In the genomic region with DNA sequence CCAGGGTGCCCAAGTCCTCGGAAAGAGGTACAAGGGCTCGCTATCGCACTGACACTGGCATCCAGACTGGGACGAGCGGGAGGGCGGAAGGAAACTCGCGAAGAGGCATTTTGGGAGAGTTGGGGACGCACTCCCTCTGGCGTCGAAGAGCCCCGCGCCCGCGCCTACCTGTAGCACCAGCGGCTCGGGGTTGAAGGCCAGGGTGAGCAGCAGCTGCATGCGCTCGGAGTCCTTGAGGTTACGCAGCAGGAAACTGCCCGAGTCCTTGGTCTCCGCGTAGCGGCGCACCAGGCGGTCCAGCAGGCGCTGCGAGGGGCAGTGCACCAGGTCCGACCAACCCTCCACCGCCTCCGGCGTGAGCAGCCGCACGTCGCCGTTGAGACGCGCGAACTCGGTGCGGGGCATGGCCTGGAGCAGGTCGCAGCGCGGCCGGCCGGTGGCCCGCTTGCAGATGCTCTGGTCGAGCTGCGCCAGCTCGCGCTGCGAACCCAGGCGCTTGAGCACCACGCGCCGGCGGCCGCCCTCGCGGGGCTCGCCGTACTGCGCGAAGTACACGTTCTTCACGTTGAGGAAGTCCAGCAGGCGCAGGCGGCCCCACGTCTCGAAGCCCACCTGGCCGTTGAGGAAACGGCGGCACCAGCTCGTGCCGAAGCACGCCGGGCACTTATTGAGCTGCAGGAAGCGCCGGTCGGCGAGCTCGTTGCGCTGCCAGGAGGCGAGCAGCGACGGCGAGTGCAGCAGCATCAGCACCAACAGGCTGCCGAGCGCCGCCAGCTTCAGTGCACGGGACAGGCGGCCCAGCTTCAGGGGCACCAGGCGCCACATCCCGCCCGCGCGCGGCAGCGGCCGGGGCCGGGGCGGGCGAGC, we compare ENCODE assay signal across 8 mouse cellular contexts. TPM values are rescaled to one million over a fixed set of nuclear protein-coding genes. Genes with fewer than 3 reads are reported as not detected.
A peak's percentile ranks its signal among the peaks of the same experiment; 100 is the strongest.
DNase-seq lines count a peak whose midpoint lies in the region; ATAC-seq lines count a peak whose summit lies in the region.

No protein-coding gene starts in this region.

- under 1% methylated on average over 98 of the region's 103 CpGs for WGBS in hindbrain, embryonic 15.5 days

- no peaks in the 10 kb centered on the region for H3K9me3 ChIP-seq in hindbrain, embryonic 15.5 days

- peak overlapping the region; percentile 84 for H3K9ac ChIP-seq in hindbrain, embryonic 15.5 days

- H3K27me3 ChIP-seq in hindbrain, embryonic 15.5 days, result no peaks in the 10 kb centered on the region

- peak overlapping the region; percentile 99 for H3K27ac ChIP-seq in hindbrain, embryonic 15.5 days (replicated peaks)

- H3K4me1 ChIP-seq in hindbrain, embryonic 15.5 days (replicated peaks), result peaks cover 34% of the 10 kb centered on the region

- H3K4me2 ChIP-seq in hindbrain, embryonic 15.5 days, result peak overlapping the region; percentile 67

- peak; percentile 72 for DNase-seq in T-cell, adult 2 months (ENCODE audit: low spot score)
- peak; percentile 68 to 70 for DNase-seq in cerebellum, postnatal 36 days
- peak; percentile 65 to 71 for DNase-seq in frontal cortex, postnatal 36 days (ENCODE audit: low spot score in 2 of 2)
- peak; percentile 55 to 62 for DNase-seq in left cerebral cortex, adult 8-10 months (ENCODE audit: low spot score in 2 of 2)
- DNase-seq in right cerebral cortex, adult 18-20 months, result peak; percentile 69
- peak; percentile 16 for DNase-seq in urinary bladder, postnatal 10 days (ENCODE audit: low spot score)

- ATAC-seq in hindbrain, embryonic 15.5 days (ENCODE audit: low FRiP score, low read depth), result peak; percentile 59
- ATAC-seq in megakaryocyte, adult 5-6 weeks (ENCODE audit: poor library complexity, severe bottlenecking), result peak; percentile 20

- peak overlapping the region; percentile 64 for H3K4me3 ChIP-seq in hindbrain, embryonic 15.5 days

- H3K36me3 ChIP-seq in hindbrain, embryonic 15.5 days, result no peaks in the 10 kb centered on the region

RNA-seq across cellular contexts. Expression of a gene that starts 0.6 kb away (rescaled TPM):
- 17.5 and 18.4 TPM in 2 replicates for polyA plus RNA-seq in hindbrain, embryonic 15.5 days (2015; fragmentation: Nextera tagmentation; extraction: Ambion mirVana)
- total RNA-seq in left cerebral cortex, adult 8-10 months (2022), result 10 to 100 TPM; 30.3 to 36.3 (median 30.9) TPM
- 15.1 and 23.4 TPM in 2 replicates for total RNA-seq in megakaryocyte, adult 5-6 weeks (2015)
- total RNA-seq in megakaryocyte, adult 5-6 weeks (2017), result 16.9 and 17.2 TPM in 2 replicates

Comparison
In these comparisons a context has a peak if more than half of its experiments do, and no peak if none do; other contexts are left out.
1. Peak in every context shown above with its lines: DNase-seq, ATAC-seq, H3K4me3 ChIP-seq and H3K27ac ChIP-seq.
2. DNase-seq: peak in every context shown above with its lines; median percentile 72 in T-cell, adult 2 months; 69 in cerebellum, postnatal 36 days; 69 in right cerebral cortex, adult 18-20 months; 68 in frontal cortex, postnatal 36 days; 58 in left cerebral cortex, adult 8-10 months; 16 in urinary bladder, postnatal 10 days.